Mouse (Mus musculus) bone marrow macrophage, adult 2 months (primary cell): ENCODE measurements around the gene Gprin3.

ENCODE experiments used
- CTCF ChIP-seq: IDR thresholded peaks from 2 replicates; pipeline ENCODE4 v1.5.1; 2012; ENCODE audit warnings: low read depth, mild to moderate bottlenecking, low read length, moderate library complexity
- POLR2A ChIP-seq: IDR thresholded peaks from 2 replicates; pipeline ENCODE4 v1.6.1; 2012; ENCODE audit warnings: mild to moderate bottlenecking, low read depth, low read length, borderline replicate concordance

DNA sequence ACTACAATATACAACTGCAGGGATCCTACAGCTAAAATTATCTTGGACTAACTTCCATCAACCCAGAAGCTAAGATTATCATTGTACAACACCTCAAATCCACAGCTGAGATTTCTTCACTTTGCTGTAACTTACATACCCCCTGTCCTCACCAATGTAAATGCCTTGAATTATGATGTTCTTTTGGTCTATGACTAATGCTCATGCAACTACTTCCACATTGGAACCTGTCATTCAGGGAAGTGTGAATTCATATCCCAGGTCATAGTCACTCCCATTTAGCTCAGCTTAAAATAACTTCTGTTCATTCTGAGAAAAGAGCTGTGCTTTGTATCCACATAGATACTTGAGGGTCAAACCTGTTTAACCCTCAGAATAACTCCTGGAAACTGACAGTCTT, 60.8 kb downstream of the Gprin3 start:
- TF ChIP-seq POLR2A, result no peak
- TF ChIP-seq CTCF, result no peak
